Mouse (Mus musculus) small intestine, adult 2 months (tissue): ENCODE data around the gene Rilp.

Experiments
- CTCF ChIP-seq: fragments of 200-500 bp; IDR thresholded peaks from 2 replicates; pipeline ENCODE4 v1.5.1; 2012; ENCODE audit warnings: low read depth, mild to moderate bottlenecking, control low read depth, inconsistent platforms, low read length, moderate library complexity, mixed read lengths; ENCODE audit not compliant: insufficient replicate concordance, insufficient read length; ENCODE audit errors: extremely low read depth
- POLR2A ChIP-seq: fragments of 200-500 bp; IDR thresholded peaks from 2 replicates; pipeline ENCODE4 v1.6.1; 2012; ENCODE audit warnings: low read depth, mild to moderate bottlenecking, control low read depth, inconsistent platforms, low read length, moderate library complexity

DNA sequence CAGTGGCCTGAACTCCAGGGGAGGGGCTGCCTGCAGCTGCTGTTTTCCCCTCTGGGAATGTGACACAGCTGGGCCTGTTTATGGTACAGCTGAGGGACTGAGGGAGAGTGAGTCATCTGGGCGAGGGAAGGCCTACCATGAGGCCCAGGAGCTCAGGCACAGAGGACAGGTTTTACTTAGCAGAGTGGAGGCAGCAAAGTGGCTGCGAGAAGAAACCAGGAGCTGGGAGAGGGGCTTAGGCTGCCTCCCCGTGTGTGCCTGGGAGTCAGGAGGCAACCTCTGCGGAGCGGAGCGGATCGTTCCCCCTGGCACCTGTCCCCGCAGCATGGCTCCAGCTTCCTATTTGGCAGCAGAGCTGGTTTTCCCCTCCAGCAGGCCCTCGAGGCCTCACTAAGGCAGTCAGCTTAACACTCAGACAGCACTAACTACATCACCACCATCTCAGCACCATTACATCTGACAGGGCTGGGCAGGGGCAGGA lies 42.1 kb downstream of the Rilp start:
- TF ChIP-seq CTCF (no peak), POLR2A (no peak)
